Mouse (Mus musculus) CH12.LX (cell line): ENCODE measurements at regions not wholly inside any gene's neighbourhood (a gene's known extent, or its start where the extent isn't known, plus 50 kb on each side); places are given as distances from the start of the nearest gene placed in this dataset.

Source experiments
- DNase-seq: peaks from one replicate; pipeline ENCODE4 v3.0.0-alpha.2; 2013; ENCODE audit errors: extremely low read depth
- H3K27ac ChIP-seq: 2 replicates; pipeline ENCODE4 v1.5.1; 2012; ENCODE audit warnings: low read depth, mild to moderate bottlenecking, control low read depth, moderate library complexity; ENCODE audit not compliant: insufficient read depth
- H3K27me3 ChIP-seq: replicated peaks from 2 replicates; pipeline ENCODE3; 2012; ENCODE audit warnings: inconsistent platforms
- H3K36me3 ChIP-seq, 2 experiments: replicated peaks in 1 of 2; 2 replicates each; pipeline versions ENCODE3 to v1.6.1; 2012; ENCODE audit warnings: inconsistent platforms in 1 of 2, low read length in 1 of 2, mild to moderate bottlenecking in 1 of 2, mixed read lengths in 1 of 2, moderate library complexity in 1 of 2; ENCODE audit not compliant: control insufficient read depth in 1 of 2, insufficient read depth in 1 of 2
- H3K4me1 ChIP-seq, 2 experiments: 2 replicates each; pipeline ENCODE4 v1.6.1; 2012; ENCODE audit warnings: inconsistent platforms in 1 of 2, moderate library complexity in 1 of 2; ENCODE audit not compliant: insufficient read depth in 2 of 2, control insufficient read depth in 1 of 2
- H3K4me2 ChIP-seq: 2 replicates; pipeline ENCODE4 v1.6.1; 2012; ENCODE audit warnings: low read depth, mild to moderate bottlenecking, control low read depth; ENCODE audit not compliant: poor library complexity, insufficient read depth, severe bottlenecking
- H3K4me3 ChIP-seq, 3 experiments: fragments of 150-350 bp in 1 of 3; sonication (generic) in 1 of 3; replicated peaks in 1 of 3; 2 replicates each; pipeline versions ENCODE3 to v1.5.1; 2011 to 2012; ENCODE audit warnings: low read depth in 2 of 3, low read length in 2 of 3, mild to moderate bottlenecking in 2 of 3, moderate library complexity in 2 of 3, control low read depth in 1 of 3, improper control_type of control experiment in 1 of 3, inconsistent platforms in 1 of 3, mixed read lengths in 1 of 3; ENCODE audit not compliant: poor library complexity in 1 of 3
- H3K79me2 ChIP-seq: replicated peaks from 2 replicates; pipeline ENCODE4 v1.6.1; 2012; ENCODE audit warnings: mild to moderate bottlenecking, moderate library complexity; ENCODE audit not compliant: control insufficient read depth, poor library complexity, insufficient read depth, severe bottlenecking; ENCODE audit errors: extremely low read depth
- H3K9ac ChIP-seq: 2 replicates; pipeline ENCODE4 v1.6.1; 2012; ENCODE audit warnings: low read depth, mild to moderate bottlenecking, control low read depth, moderate library complexity; ENCODE audit not compliant: insufficient read depth
- H3K9me3 ChIP-seq: replicated peaks from 2 replicates; pipeline ENCODE3; 2012; ENCODE audit warnings: low read length, inconsistent platforms, mixed read lengths
- BHLHE40 ChIP-seq: IDR thresholded peaks from 2 replicates; pipeline ENCODE4 v1.6.1; 2011; ENCODE audit warnings: mild to moderate bottlenecking, low read depth, low read length, improper control_type of control experiment
- CHD2 ChIP-seq: IDR thresholded peaks from 2 replicates; pipeline ENCODE4 v1.6.1; 2011; ENCODE audit warnings: low read length, improper control_type of control experiment
- CTCF ChIP-seq, 2 experiments: IDR thresholded peaks in 1 of 2; conservative IDR thresholded peaks in 1 of 2; 2 replicates each; pipeline ENCODE4 v1.5.1; 2011 to 2012; ENCODE audit warnings: low read depth in 2 of 2, low read length in 2 of 2, improper control_type of control experiment in 1 of 2, inconsistent platforms in 1 of 2, mild to moderate bottlenecking in 1 of 2, moderate library complexity in 1 of 2
- ELF1 ChIP-seq: IDR thresholded peaks from 2 replicates; pipeline ENCODE4 v1.6.1; 2014; ENCODE audit warnings: low read depth, mild to moderate bottlenecking, inconsistent platforms, low read length, improper control_type of control experiment
- EP300 ChIP-seq: IDR thresholded peaks from 2 replicates; pipeline ENCODE4 v1.6.1; 2011; ENCODE audit warnings: low read length, improper control_type of control experiment
- ETS1 ChIP-seq: conservative IDR thresholded peaks from 2 replicates; pipeline ENCODE4 v1.6.1; 2012; ENCODE audit warnings: low read depth, mild to moderate bottlenecking, inconsistent platforms, low read length, improper control_type of control experiment, moderate library complexity
- GABPA ChIP-seq: IDR thresholded peaks from 2 replicates; pipeline ENCODE4 v1.6.1; 2012; ENCODE audit warnings: low read depth, low read length, improper control_type of control experiment, inconsistent platforms; ENCODE audit not compliant: insufficient replicate concordance
- IRF4 ChIP-seq: IDR thresholded peaks from 2 replicates; pipeline ENCODE4 v1.6.1; 2014; ENCODE audit warnings: low read depth, mild to moderate bottlenecking, inconsistent platforms, low read length, improper control_type of control experiment
- KAT2A ChIP-seq: IDR thresholded peaks from 2 replicates; pipeline ENCODE4 v1.6.1; 2012; ENCODE audit warnings: low read length, improper control_type of control experiment, inconsistent platforms; ENCODE audit not compliant: insufficient replicate concordance
- MAFK ChIP-seq: IDR thresholded peaks from 2 replicates; pipeline ENCODE4 v1.6.1; 2011; ENCODE audit warnings: low read length, improper control_type of control experiment; ENCODE audit not compliant: insufficient replicate concordance
- MEF2A ChIP-seq: IDR thresholded peaks from 2 replicates; pipeline ENCODE4 v1.6.1; 2014; ENCODE audit warnings: low read depth, mild to moderate bottlenecking, inconsistent platforms, low read length, improper control_type of control experiment, borderline replicate concordance
- PAX5 ChIP-seq: IDR thresholded peaks from 2 replicates; pipeline ENCODE4 v1.6.1; 2012; ENCODE audit warnings: low read length, inconsistent platforms, mixed read lengths
- RAD21 ChIP-seq: IDR thresholded peaks from 2 replicates; pipeline ENCODE4 v1.6.1; 2011; ENCODE audit warnings: low read depth, mild to moderate bottlenecking, low read length, improper control_type of control experiment, moderate library complexity
- RCOR1 ChIP-seq: conservative IDR thresholded peaks from 2 replicates; pipeline ENCODE4 v1.6.1; 2012; ENCODE audit warnings: low read depth, mild to moderate bottlenecking, inconsistent platforms, low read length, improper control_type of control experiment
- SIN3A ChIP-seq: IDR thresholded peaks from 2 replicates; pipeline ENCODE4 v1.6.1; 2012; ENCODE audit warnings: low read length, improper control_type of control experiment, inconsistent platforms
- SMC3 ChIP-seq: IDR thresholded peaks from 2 replicates; pipeline ENCODE4 v1.6.1; 2011; ENCODE audit warnings: low read depth, low read length, improper control_type of control experiment
- TBP ChIP-seq: conservative IDR thresholded peaks from 2 replicates; pipeline ENCODE4 v1.6.1; 2011; ENCODE audit warnings: low read depth, low read length, improper control_type of control experiment
- TCF12 ChIP-seq: IDR thresholded peaks from 2 replicates; pipeline ENCODE4 v1.6.1; 2014; ENCODE audit warnings: low read depth, mild to moderate bottlenecking, inconsistent platforms, low read length, improper control_type of control experiment
- USF2 ChIP-seq: conservative IDR thresholded peaks from 2 replicates; pipeline ENCODE4 v1.6.1; 2011; ENCODE audit warnings: low read depth, low read length, improper control_type of control experiment
- ZMIZ1 ChIP-seq: IDR thresholded peaks from 2 replicates; pipeline ENCODE4 v1.6.1; 2012; ENCODE audit warnings: low read depth, mild to moderate bottlenecking, inconsistent platforms, low read length, improper control_type of control experiment
- ZNF384 ChIP-seq: IDR thresholded peaks from 2 replicates; pipeline ENCODE4 v1.6.1; 2012; ENCODE audit warnings: low read depth, low read length, improper control_type of control experiment, inconsistent platforms
- dilution Hi-C: fragments of 300-500 bp; cut with MboI; formaldehyde crosslinking; loops from 2 replicates; pipeline ENCODE4 v1.14.3; 2020; ENCODE audit warnings: low sequenced_read_pairs; ENCODE audit not compliant: extremely low pct_unique_long_range_greater_than_20kb, extremely low pct_ligation_motif_present
- in situ Hi-C: fragments of 300-500 bp; cut with MboI; formaldehyde crosslinking; loops from 3 replicates; pipeline ENCODE4 v1.14.3; 2019; ENCODE audit warnings: low sequenced_read_pairs, low pct_ligation_motif_present, low pct_unique_long_range_greater_than_20kb, mixed read lengths

- Histone ChIP-seq H3K4me2 (no peak overlapping the region), H3K4me1 (peaks cover 4 to 25% of the 10 kb centered on the region in 2 experiments), H3K27ac (no peak overlapping the region), H3K79me2 (no peaks in the 10 kb centered on the region), H3K9ac (no peak overlapping the region), H3K27me3 (peaks cover under 1% of the 10 kb centered on the region), H3K9me3 (no peaks in the 10 kb centered on the region), H3K4me3 (no peak overlapping the region), H3K36me3 (no peaks in the 10 kb centered on the region)
- in situ Hi-C loops, result no loop called here
- DNase-seq, result no peak
- dilution Hi-C loops, result no loop called here
- TF ChIP-seq EP300, result no peak
- no peak for TF ChIP-seq CTCF (conservative IDR thresholded peaks at IDR 0.05 in 1 of 2, IDR thresholded peaks at IDR 0.05 in 1 of 2; ENCODE audit: low read depth in 2 of 2, low read length in 2 of 2)
- TF ChIP-seq SMC3, result no peak
- no peak for TF ChIP-seq BHLHE40
- TF ChIP-seq CHD2, result no peak
- TF ChIP-seq USF2, result no peak
- no peak for TF ChIP-seq ELF1
- TF ChIP-seq ETS1, result no peak
- no peak for TF ChIP-seq GABPA
- no peak for TF ChIP-seq PAX5
Measured at GRCm38 (mm10) chr2:166423132-166423660, 267.7 kb upstream of the Sulf2 start.

DNA sequence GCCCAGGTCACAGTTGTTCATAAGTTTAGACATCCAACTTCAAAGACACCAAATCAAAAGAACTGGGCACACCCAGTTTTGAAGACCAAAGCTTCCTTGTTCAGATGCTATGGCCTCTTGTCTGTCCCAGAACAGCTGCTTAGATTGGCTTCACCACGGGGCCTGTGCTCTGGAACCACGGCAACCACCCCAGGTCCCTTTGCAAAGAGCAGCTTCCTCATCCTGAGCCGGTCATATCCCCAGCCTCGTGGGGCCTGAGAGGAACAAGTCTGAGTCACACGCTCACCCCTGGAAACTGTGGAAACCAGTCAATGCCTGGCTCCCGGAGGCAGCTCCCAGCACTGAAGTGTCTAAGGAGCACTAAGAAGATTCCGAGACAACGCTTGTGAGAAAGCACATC lies 264.8 kb upstream of the Sulf2 start:
- Histone ChIP-seq H3K9ac (no peak overlapping the region), H3K4me1 (peaks cover 0 to 15% of the 10 kb centered on the region in 2 experiments; a peak in 2 of 4 replicates)
- TF ChIP-seq SIN3A (no peak), USF2 (no peak), PAX5 (no peak), TBP (no peak), ETS1 (no peak), RAD21 (no peak), RCOR1 (no peak), ZMIZ1 (no peak), MEF2A (no peak), TCF12 (no peak), GABPA (no peak), IRF4 (no peak), KAT2A (no peak), ZNF384 (no peak), MAFK (no peak)
- TF ChIP-seq, all 38 proteins: peak for 0
- H3K79me2 ChIP-seq, result no peaks in the 10 kb centered on the region
- DNase-seq, result no peak
- dilution Hi-C loops, result no loop called here
- no peak overlapping the region for H3K4me3 ChIP-seq
- H3K27ac ChIP-seq, result no peak overlapping the region
- no peaks in the 10 kb centered on the region for H3K9me3 ChIP-seq
- H3K27me3 ChIP-seq, result no peaks in the 10 kb centered on the region
- in situ Hi-C loops, result no loop called here
- H3K4me2 ChIP-seq, result no peak overlapping the region
- no peaks in the 10 kb centered on the region for H3K36me3 ChIP-seq
